Mouse (Mus musculus): ENCODE data around the gene Atp6v1g1. TPM values are rescaled to one million over a fixed set of nuclear protein-coding genes. Genes with fewer than 3 reads are reported as not detected.

The Atp6v1g1 gene
- polyA plus RNA-seq, 1 experiment from 2014 or later: 414 TPM

Other genes with a start within 250 kb of the Atp6v1g1 start
- gene Orm1, start 200.2 kb upstream of the Atp6v1g1 start, polyA plus RNA-seq (2015; fragmentation: Nextera tagmentation; extraction: Ambion mirVana): not detected in 2 replicates
- gene Orm3, start 188.6 kb upstream of the Atp6v1g1 start, polyA plus RNA-seq (2015; fragmentation: Nextera tagmentation; extraction: Ambion mirVana): not detected in 2 replicates
- gene Orm2, start 182.3 kb upstream of the Atp6v1g1 start, polyA plus RNA-seq (2015; fragmentation: Nextera tagmentation; extraction: Ambion mirVana): not detected in 2 replicates
- 5.3 and 6.0 TPM in 2 replicates for gene Akna, start 141.4 kb upstream of the Atp6v1g1 start, polyA plus RNA-seq (2015; fragmentation: Nextera tagmentation; extraction: Ambion mirVana)
- gene Whrn, start 48.8 kb upstream of the Atp6v1g1 start, polyA plus RNA-seq (2015; fragmentation: Nextera tagmentation; extraction: Ambion mirVana): 4.5 and 4.9 TPM in 2 replicates
- gene Tmem268, start 14.0 kb downstream of the Atp6v1g1 start, polyA plus RNA-seq (2015; fragmentation: Nextera tagmentation; extraction: Ambion mirVana): 3.8 and 4.5 TPM in 2 replicates
- gene Gm11213, start 60.5 kb downstream of the Atp6v1g1 start, polyA plus RNA-seq (2015; fragmentation: Nextera tagmentation; extraction: Ambion mirVana): not detected in 2 replicates
- gene Tex48, start 77.7 kb downstream of the Atp6v1g1 start, polyA plus RNA-seq (2015; fragmentation: Nextera tagmentation; extraction: Ambion mirVana): not detected in 2 replicates
- gene Gm11214, start 118.6 kb downstream of the Atp6v1g1 start, polyA plus RNA-seq (2015; fragmentation: Nextera tagmentation; extraction: Ambion mirVana): not detected in 2 replicates
- gene Tnfsf15, start 200.3 kb downstream of the Atp6v1g1 start, polyA plus RNA-seq (2015; fragmentation: Nextera tagmentation; extraction: Ambion mirVana): not detected in 2 replicates

Data from midbrain, embryonic 16.5 days (tissue).